Mouse (Mus musculus) heart, postnatal 25 days (tissue): ENCODE results near the gene Gpx6. TPM values are rescaled to one million over a fixed set of nuclear protein-coding genes. Genes with fewer than 3 reads are reported as not detected.

Source experiments
- DNase-seq: peaks from one replicate; pipeline ENCODE4 v3.0.0; 2022; ENCODE audit warnings: low spot score
- intact Hi-C: fragments of 180-260 bp; cut with DNase I; formaldehyde crosslinking; loops from one replicate; pipeline ENCODE4 v1.15.1; 2025
- total RNA-seq, 2 experiments: library from RNA; stranded (reverse); gene quantifications; 2 replicates each; pipeline ENCODE4 v1.2.3; 2021

Gene Gpx6
- total RNA-seq, 2 experiments from 2014 or later = not detected

- intact Hi-C loops = loop anchor here (10.0 kb wide), 1 partner anchor 378 kb away; no protein-coding TSS in a partner anchor
- DNase-seq = no peak
Observed at GRCm38 (mm10) chr13:21322509-21323375, 10.8 kb downstream of the Gpx6 start.

GRCm38 (mm10) chr13:21323405-21323804 is 11.5 kb downstream of the Gpx6 start:
- intact Hi-C loops = loop anchor here (10.0 kb wide), 1 partner anchor 379 kb away; no protein-coding TSS in a partner anchor

DNA sequence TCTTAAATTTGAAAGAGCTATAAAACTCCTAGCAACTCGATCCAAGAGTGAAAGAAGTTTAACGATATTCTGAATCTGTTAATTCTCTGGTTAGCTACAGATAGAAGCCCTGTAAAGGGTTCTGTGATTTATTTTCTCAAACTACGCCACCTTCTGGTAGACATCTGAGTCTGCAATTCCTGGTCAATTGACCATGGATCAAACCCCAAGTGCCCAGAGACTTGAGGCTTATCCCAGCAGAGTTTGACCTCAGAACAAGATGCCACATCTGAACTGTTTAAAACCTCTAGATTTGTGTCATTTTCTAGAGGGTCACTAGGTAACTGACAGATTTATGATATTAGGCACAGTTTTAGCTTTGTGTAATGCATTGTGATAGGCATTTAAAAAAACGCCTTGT is 14.3 kb downstream of the Gpx6 start:
- no peak for DNase-seq
- intact Hi-C loops = loop anchor here (2.0 to 10.0 kb wide), 5 partner anchors 94 to 381 kb away; no protein-coding TSS in a partner anchor

More at GRCm38 (mm10) chr13:21323405-21323804, 11.5 kb downstream of the Gpx6 start:
- no peak for DNase-seq

DNA sequence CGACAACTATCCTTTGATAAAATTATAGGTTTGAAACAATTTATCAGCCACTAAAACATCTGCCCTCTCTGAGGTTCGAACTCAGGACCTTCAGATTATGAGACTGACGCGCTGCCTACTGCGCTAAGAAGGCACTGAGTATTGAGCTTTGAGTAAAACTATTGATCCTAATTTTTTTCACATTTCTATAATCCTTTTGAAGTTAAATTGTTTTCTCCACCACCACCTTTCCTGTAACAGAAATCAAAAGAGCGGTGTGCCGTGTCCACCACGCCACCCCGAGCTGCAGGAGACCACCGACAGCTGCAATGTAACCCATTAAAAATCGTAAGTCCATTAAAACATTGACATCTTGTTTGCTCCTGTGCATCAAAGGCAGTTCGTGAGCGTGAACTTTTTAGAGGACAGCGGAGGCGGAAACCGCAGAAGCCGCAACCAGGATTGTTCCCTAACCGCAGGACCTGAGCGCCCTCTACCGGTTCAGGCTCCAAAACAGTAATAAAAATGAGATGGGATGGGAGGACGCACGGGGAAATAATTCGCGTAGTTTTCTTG is 14.8 kb downstream of the Gpx6 start:
- intact Hi-C loops = loop anchor here (2.0 to 10.0 kb wide), 5 partner anchors 94 to 382 kb away; no protein-coding TSS in a partner anchor
- peak; percentile 21 for DNase-seq

DNA sequence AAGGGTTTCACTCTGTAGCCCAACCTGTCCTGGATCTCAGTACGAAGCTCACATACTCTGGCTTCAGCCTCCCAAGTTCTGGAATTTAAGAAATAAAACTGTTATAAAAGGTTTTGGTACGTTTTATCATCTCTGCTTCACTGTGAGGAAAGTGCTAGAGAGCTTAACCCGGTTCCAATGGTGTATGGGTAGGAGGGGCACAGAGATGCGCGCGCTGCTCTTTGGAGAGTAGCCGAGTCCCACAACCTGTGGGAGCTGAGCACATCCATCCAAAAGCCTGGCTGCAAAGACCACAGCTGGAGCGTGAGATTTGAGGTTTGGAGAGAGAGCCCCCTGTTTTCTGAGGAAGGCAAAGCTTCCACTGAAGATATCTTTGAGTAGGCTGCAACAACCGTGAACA is 15.5 kb downstream of the Gpx6 start:
- no peak for DNase-seq
- intact Hi-C loops = loop anchor here (2.0 to 10.0 kb wide), 5 partner anchors 95 to 383 kb away; no protein-coding TSS in a partner anchor

GRCm38 (mm10) chr13:21346610-21347009 is 34.7 kb downstream of the Gpx6 start, which contains the start of gene Olfr1367:
Gene Olfr1367 (plus strand): TSS chr13:21346910.
- intact Hi-C loops = no loop called here
- DNase-seq = no peak

GRCm38 (mm10) chr13:21350593-21350992 is 38.7 kb downstream of the Gpx6 start:
- DNase-seq = no peak
- intact Hi-C loops = no loop called here

- DNase-seq = peak; percentile 84
- intact Hi-C loops = loop anchor here (1.0 to 2.0 kb wide), 3 partner anchors 38 to 169 kb away; partner anchors contain the start of genes Zkscan8 and Zscan26
Observed at GRCm38 (mm10) chr13:21362621-21363248, 50.8 kb downstream of the Gpx6 start, which contains the start of gene Zscan12. Gene Zscan12 (plus strand): TSS chr13:21362820.

DNA sequence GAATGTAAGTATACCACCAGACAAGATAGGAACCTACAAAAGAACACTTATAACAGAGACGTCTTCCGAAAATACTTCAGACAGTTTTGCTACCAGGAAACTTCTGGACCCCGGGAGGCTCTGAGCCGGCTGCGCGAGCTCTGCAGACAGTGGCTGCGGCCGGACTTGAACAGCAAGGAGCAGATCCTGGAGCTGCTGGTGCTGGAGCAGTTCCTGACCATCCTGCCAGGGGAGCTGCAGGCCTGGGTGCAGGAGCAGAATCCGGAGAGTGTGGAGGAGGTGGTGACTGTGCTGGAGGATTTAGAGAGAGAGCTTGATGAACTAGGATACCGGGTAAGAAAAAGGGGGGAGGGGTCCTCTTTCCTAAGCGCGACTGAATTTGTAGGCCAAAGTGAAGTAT is 51.8 kb downstream of the Gpx6 start:
- intact Hi-C loops = loop anchor here (2.0 kb wide), 1 partner anchor 37 kb away; no protein-coding TSS in a partner anchor
- no peak for DNase-seq

DNA sequence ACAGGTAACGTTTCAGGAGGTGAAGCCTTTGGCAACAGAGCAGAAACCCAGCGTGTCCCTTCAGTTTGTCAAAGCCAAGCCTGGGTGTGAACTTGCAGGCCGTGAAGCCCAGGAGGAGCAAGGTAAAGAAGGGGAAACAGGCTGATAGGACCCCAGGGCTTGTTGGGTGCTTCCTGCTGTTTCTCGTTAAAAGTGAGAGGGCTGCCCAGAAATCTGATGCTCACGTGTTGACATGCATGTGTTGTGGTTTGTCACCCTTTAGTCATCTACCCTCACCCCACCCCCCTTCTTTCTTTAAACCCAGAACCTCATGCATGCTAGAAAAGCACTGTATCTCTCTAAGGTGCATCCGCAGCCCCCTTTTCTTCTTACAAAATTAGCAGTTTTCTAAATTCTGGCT is 54.7 kb downstream of the Gpx6 start:
- intact Hi-C loops = no loop called here

More for the DNA sequence above, 54.7 kb downstream of the Gpx6 start:
- no peak for DNase-seq

Other genes starting within 250 kb of the Gpx6 start
- not detected for gene Olfr1370, start 237.2 kb upstream of the Gpx6 start, total RNA-seq
- not detected for gene Olfr1369-ps1, start 200.6 kb upstream of the Gpx6 start, total RNA-seq
- not detected for gene Olfr263, start 182.5 kb upstream of the Gpx6 start, total RNA-seq
- gene Olfr1368, start 166.3 kb upstream of the Gpx6 start, total RNA-seq = not detected
- 10 to 100 TPM; 18.8 to 19.0 TPM for gene Trim27, start 132.7 kb upstream of the Gpx6 start, total RNA-seq
- gene Gpx5, start 19.4 kb upstream of the Gpx6 start, total RNA-seq = not detected
- not detected for gene Olfr1367, start 34.8 kb downstream of the Gpx6 start, total RNA-seq
- gene Zscan12, start 50.7 kb downstream of the Gpx6 start, total RNA-seq = 1 to 10 TPM; 5.0 to 5.4 TPM
- 10 to 100 TPM; 28.3 to 30.6 TPM for gene Zkscan3, start 90.6 kb downstream of the Gpx6 start, total RNA-seq
- gene Pgbd1, start 128.9 kb downstream of the Gpx6 start, total RNA-seq = under 1 TPM; 0.39 to 0.44 TPM
- gene Zscan26, start 141.6 kb downstream of the Gpx6 start, total RNA-seq = 10 to 100 TPM; 20.2 to 21.8 TPM
- gene Nkapl, start 156.4 kb downstream of the Gpx6 start, total RNA-seq = under 1 TPM; 0.39 to 0.75 TPM
- 1 to 10 TPM; 1.3 to 1.6 TPM for gene Zkscan4, start 166.8 kb downstream of the Gpx6 start, total RNA-seq
- not detected for gene Gm10065, start 167.3 kb downstream of the Gpx6 start, total RNA-seq
- 10 to 100 TPM; 26.8 TPM for gene AK157302, start 183.1 kb downstream of the Gpx6 start, total RNA-seq
- gene Gm11273, start 189.3 kb downstream of the Gpx6 start, total RNA-seq = 100 to 1,000 TPM; 251 to 252 TPM
- gene Zkscan8, start 219.0 kb downstream of the Gpx6 start, total RNA-seq = 10 to 100 TPM; 10.5 to 11.1 TPM
- gene Olfr1366, start 230.7 kb downstream of the Gpx6 start, total RNA-seq = not detected
- not detected for gene Olfr1535, start 247.8 kb downstream of the Gpx6 start, total RNA-seq